Mouse (Mus musculus) megakaryocyte, embryonic 14.5 days (primary cell): ENCODE results near the gene Sptbn4. TPM values are rescaled to one million over a fixed set of nuclear protein-coding genes. Genes with fewer than 3 reads are reported as not detected.
A peak's percentile ranks its signal among the peaks of the same experiment; 100 is the strongest.

ENCODE experiments used
- H3K27me3 ChIP-seq: replicated peaks from 2 replicates; pipeline ENCODE3; 2012; ENCODE audit warnings: inconsistent platforms
- H3K36me3 ChIP-seq: replicated peaks from 2 replicates; pipeline ENCODE3; 2012; ENCODE audit warnings: low read length, inconsistent platforms, mixed read lengths
- H3K4me1 ChIP-seq: 2 replicates; pipeline ENCODE4 v1.6.1; 2012; ENCODE audit warnings: inconsistent platforms
- H3K4me3 ChIP-seq: replicated peaks from 2 replicates; pipeline ENCODE3; 2012; ENCODE audit warnings: moderate library complexity, mild to moderate bottlenecking, inconsistent platforms
- H3K9me3 ChIP-seq: 2 replicates; pipeline ENCODE4 v1.6.1; 2012; ENCODE audit warnings: inconsistent platforms
- FLI1 ChIP-seq: IDR thresholded peaks from 2 replicates; pipeline ENCODE4 v1.6.1; 2012; ENCODE audit warnings: low read length, inconsistent platforms, mixed read lengths
- GATA1 ChIP-seq: IDR thresholded peaks from 3 replicates; pipeline ENCODE4 v1.6.1; 2012; ENCODE audit warnings: mixed read lengths, low read length, inconsistent platforms, borderline replicate concordance
- polyA plus RNA-seq: library from polyadenylated mRNA; stranded (reverse); fragments of >175 nt; gene quantifications from 2 replicates; pipeline ENCODE4 v1.2.3, GENCODE M21; 2012; ENCODE audit warnings: low replicate concordance; ENCODE audit not compliant: insufficient read depth

Gene Sptbn4
- polyA plus RNA-seq, 1 experiment = 0.27 TPM

DNA sequence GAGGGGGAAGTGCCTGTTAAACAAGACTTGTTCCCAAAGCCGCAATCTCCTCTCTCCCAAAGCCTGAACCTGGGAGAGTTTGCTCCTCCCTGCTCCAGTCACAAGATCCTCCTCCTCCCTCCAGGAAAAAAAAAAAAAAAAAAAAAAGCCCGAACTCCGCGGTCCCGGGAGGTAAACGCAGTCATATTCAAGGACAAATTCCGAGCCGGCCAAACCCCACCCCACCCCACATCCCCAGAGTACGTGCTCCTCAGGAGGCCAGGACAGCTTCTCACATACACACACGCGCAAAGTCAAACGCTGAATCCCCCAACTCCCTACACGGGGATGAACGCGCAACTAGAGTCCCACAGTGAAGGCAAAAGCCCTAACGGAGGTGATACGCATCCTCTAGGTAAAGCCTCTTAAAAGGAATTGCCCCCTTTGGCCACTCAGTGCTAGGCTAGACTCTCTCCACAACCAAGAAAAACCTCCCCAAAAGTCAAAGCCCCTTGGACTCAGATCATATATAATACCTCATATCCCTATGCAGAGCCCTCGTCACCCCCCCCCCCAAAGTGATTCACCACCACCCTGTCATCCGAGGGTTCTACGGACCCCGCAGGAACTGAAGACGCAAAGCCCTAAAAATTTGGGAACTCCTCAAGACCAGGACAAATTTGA is 51.8 kb downstream of the Sptbn4 start:
- H3K27me3 ChIP-seq = peaks cover 87% of the 10 kb centered on the region
- peak overlapping the region; percentile 69 for H3K4me3 ChIP-seq
- H3K36me3 ChIP-seq = no peaks in the 10 kb centered on the region
- TF ChIP-seq GATA1 (no peak), FLI1 (no peak)
- peaks cover 22% of the 10 kb centered on the region for H3K4me1 ChIP-seq
- H3K9me3 ChIP-seq = 0 out of 2 replicates have a peak, but pooled peaks cover 4% of the 10 kb centered on the region

DNA sequence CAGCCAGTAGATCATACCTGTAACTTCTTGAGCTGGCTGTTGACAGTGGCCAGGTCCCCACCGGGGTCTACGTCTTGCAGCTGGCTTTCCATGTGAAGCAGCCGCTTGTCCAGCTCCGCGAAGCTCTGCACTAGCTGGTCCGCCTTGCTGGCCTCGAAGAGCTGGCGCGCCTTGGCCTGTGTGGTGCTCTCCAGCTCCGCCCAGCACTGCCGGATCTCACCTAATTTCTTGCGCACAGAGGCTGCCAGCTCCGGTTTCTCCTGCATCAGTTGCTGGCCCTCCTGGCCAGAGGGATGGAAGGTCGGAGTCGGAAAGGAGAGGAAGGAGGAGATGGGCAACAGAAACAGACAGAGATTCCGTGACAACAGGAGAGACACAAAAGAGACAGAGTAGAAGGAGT is 56.1 kb downstream of the Sptbn4 start:
- H3K4me1 ChIP-seq = peaks cover 16% of the 10 kb centered on the region
- H3K4me3 ChIP-seq = no peak overlapping the region
- H3K36me3 ChIP-seq = no peaks in the 10 kb centered on the region
- peaks cover 59% of the 10 kb centered on the region for H3K27me3 ChIP-seq
- TF ChIP-seq GATA1 (no peak), FLI1 (no peak)
- peaks cover 4% of the 10 kb centered on the region; the same call in 1 of the 2 replicates for H3K9me3 ChIP-seq

DNA sequence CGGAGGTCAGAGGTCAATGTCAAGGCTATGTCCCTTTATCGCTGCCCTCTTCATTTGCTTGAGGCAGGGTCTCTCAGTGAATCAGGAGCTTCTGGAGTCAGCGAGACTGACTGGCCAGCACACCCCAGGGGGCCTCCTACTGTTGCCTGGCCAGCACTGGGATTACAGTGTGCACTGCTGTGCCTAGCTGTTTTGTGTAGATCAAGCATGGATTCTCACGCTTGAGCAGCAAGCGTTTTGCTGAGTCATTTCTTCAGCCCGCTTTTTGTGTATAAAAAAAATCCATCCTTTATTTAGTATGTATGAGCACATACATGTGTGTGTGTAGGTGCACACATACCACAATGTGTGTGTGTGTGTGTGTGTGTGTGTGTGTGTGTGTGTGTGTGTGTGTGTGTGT is 58.3 kb downstream of the Sptbn4 start:
- Histone ChIP-seq H3K27me3 (peaks cover 41% of the 10 kb centered on the region), H3K36me3 (no peaks in the 10 kb centered on the region)
- TF ChIP-seq GATA1 = no peak
- no peak for TF ChIP-seq FLI1

DNA sequence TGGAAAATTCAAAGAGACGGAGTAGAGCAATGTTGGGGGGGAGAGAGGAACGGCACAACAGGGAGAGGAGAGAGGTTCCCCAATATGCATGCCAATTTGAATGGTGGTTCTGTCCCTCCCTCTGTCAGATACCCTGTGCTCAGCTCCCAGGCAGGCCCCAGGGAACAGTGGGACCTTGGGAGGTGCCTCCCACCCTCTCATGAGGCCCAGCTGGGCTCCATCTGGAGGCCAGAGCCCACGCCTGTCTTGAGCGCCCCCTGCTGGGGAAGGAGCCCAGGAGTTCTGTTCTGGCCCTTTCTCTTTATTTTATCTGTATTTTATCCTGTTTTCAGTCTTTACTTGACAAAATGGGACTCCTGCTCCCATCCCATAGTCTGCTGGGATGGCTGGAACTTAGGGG is 62.8 kb downstream of the Sptbn4 start:
- peaks cover 16% of the 10 kb centered on the region for H3K27me3 ChIP-seq
- no peaks in the 10 kb centered on the region for H3K36me3 ChIP-seq
- peaks cover 9% of the 10 kb centered on the region; the same call in 1 of the 2 replicates for H3K9me3 ChIP-seq
- H3K4me1 ChIP-seq = peaks cover 38% of the 10 kb centered on the region
- TF ChIP-seq GATA1 (no peak), FLI1 (no peak)
- no peak overlapping the region for H3K4me3 ChIP-seq

More for the DNA sequence above, 58.3 kb downstream of the Sptbn4 start:
- Histone ChIP-seq H3K4me1 (peaks cover 21% of the 10 kb centered on the region), H3K4me3 (no peak overlapping the region), H3K9me3 (peaks cover 4% of the 10 kb centered on the region; the same call in 1 of the 2 replicates)

DNA sequence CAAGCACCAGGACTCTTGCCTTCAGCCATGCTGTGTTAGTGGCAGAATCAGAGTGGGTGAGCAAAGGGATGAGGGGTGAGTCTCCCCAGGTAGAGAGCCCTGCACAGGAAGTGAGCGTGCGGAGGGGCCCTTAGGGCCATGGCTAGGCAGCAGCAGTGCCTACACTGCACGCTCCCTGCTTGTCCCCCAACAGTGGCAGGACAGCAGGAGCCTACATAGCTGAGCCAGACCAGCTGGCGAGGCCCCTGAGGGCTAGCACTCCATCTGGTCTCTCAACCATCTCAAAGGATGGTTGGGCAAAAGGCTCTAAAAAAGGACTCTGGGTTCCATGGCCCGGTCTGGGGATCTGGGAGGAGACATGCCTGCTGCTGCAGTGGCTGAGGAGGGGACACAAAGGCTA is 63.4 kb downstream of the Sptbn4 start:
- H3K9me3 ChIP-seq = peaks cover 9% of the 10 kb centered on the region; the same call in 1 of the 2 replicates
- no peak for TF ChIP-seq FLI1
- no peak for TF ChIP-seq GATA1
- peaks cover 21% of the 10 kb centered on the region for H3K27me3 ChIP-seq
- H3K36me3 ChIP-seq = no peaks in the 10 kb centered on the region
- H3K4me3 ChIP-seq = no peak overlapping the region
- H3K4me1 ChIP-seq = peaks cover 36% of the 10 kb centered on the region

DNA sequence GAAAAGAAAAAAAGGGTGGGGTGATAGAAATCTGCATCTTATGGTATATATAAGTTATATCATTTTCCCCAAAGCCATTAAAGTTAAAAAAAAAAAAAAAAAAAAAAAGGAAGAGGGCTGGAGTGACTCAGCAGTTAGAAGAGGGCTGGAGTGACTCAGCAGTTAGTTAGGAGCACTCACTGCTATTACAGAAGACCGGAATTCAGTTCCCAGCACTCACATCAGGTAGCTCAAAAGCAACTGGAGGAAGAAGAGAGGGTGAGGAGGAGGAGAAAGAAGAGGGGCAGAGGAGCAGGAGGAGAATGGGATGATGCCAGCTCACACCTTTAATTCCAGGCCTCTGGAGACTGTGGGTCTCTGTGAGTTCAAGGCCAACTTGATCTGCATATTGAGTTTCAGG is 64.3 kb downstream of the Sptbn4 start:
- TF ChIP-seq FLI1 (no peak), GATA1 (no peak)
- Histone ChIP-seq H3K36me3 (no peaks in the 10 kb centered on the region), H3K4me1 (peaks cover 35% of the 10 kb centered on the region), H3K9me3 (peaks cover 9% of the 10 kb centered on the region; the same call in 1 of the 2 replicates), H3K27me3 (peaks cover 28% of the 10 kb centered on the region), H3K4me3 (peak overlapping the region; percentile 18)

DNA sequence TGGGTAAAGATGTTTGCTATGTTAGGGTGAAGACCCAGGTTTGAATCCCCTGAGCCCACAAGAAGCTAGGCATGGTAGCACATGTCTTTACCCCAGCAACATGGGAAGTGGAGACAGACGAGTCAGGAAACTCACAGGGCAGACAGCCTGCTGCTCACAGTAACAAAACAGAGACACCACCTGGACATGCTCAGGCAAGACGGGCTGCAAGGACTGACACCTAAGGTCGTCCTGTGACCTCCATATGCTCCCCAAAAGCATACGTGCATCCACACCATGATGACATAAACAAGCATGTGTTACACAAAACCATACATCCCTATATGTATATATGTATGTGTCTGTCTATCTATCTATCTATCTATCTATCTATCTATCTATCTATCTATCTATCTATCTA is 65.9 kb downstream of the Sptbn4 start:
- TF ChIP-seq FLI1 = no peak
- no peak for TF ChIP-seq GATA1
- H3K4me3 ChIP-seq = no peak overlapping the region
- peaks cover 8% of the 10 kb centered on the region for H3K9me3 ChIP-seq
- peaks cover 33% of the 10 kb centered on the region for H3K27me3 ChIP-seq
- H3K4me1 ChIP-seq = peaks cover 31% of the 10 kb centered on the region
- H3K36me3 ChIP-seq = no peaks in the 10 kb centered on the region

DNA sequence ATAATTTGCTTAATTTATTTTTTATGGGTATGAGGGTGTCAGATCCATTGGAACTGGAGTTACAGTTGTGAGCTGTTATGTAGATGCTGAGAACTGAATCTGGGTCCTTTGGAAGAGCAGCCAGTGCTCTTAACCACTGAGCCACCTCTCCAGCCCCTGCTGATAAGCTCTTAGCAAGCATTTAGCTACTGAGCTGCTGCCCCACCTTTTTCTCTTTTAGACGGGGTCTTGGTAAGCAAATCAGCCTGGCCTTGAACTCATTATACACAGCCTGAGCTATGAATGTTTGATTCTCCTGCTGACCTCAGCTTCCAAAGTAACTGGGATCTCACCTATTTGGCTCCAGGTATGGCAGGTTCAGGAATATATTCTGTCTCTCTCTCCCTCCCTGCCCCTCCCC is 66.5 kb downstream of the Sptbn4 start:
- TF ChIP-seq FLI1 = no peak
- TF ChIP-seq GATA1 = no peak
- Histone ChIP-seq H3K27me3 (peaks cover 37% of the 10 kb centered on the region), H3K4me1 (peaks cover 31% of the 10 kb centered on the region), H3K4me3 (no peak overlapping the region), H3K9me3 (peaks cover 11% of the 10 kb centered on the region), H3K36me3 (no peaks in the 10 kb centered on the region)

DNA sequence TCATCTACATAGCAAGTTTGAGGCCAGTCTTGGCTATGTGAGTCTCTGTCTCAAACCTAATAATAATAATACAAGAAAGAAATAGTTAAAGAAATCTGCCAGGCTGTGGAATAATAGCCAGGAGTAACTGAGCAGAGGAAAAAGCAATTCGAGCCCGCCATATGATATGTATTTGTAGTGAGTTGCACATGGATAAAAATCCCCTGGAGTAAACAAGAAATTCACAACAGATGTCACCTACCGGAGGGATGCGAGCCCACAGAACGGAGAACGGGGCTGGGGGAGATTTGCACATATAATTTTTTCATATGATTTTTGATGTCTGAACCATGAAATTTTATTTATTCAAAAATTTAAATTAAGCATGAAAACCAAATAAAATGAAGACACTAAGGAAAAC is 67.7 kb downstream of the Sptbn4 start:
- TF ChIP-seq FLI1 (no peak), GATA1 (no peak)
- Histone ChIP-seq H3K4me3 (no peak overlapping the region), H3K4me1 (peaks cover 28% of the 10 kb centered on the region), H3K36me3 (no peaks in the 10 kb centered on the region), H3K9me3 (peaks cover 11% of the 10 kb centered on the region), H3K27me3 (peaks cover 44% of the 10 kb centered on the region)

DNA sequence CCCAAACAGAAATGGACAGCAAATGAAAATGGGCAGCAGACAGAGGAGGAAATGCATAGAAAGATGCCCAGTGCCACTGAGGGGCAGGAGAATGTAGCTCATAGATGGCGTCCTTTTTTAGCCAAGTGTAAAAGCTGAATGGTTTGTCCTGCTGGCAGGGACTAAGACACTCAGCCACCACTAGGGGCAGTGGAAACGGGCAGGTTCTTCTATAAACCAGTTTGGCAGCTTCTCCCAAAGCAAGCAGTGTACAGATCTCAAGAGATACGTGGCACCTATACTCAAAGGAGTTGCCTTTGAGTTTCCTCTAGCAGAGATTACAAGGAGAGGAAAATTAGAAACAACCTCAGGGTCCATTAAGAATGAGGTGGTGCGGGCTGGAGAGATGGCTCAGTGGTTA is 69.1 kb downstream of the Sptbn4 start:
- no peak overlapping the region for H3K4me3 ChIP-seq
- TF ChIP-seq GATA1 (no peak), FLI1 (no peak)
- H3K27me3 ChIP-seq = peaks cover 56% of the 10 kb centered on the region
- H3K36me3 ChIP-seq = no peaks in the 10 kb centered on the region
- H3K4me1 ChIP-seq = peaks cover 14% of the 10 kb centered on the region
- peaks cover 22% of the 10 kb centered on the region for H3K9me3 ChIP-seq

DNA sequence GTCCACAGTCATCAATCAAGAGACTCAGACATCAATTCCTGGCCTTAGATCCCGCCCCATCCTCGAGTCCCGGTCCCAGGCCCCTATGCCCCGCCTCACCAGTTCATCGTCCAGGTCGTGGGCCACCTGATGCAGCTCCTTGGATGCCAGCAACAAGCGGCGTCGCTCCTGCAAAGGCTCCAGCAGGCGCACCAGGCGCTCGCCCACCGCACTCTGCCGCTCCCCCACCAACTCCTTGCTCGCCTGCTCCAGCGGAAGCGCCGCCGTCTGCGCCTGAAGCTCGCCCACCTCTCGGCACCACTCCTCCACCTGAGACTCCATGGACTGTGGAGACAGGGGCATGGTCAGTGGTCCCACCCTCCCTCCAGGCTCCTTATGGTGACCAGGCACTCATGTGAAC is 72.2 kb downstream of the Sptbn4 start:
- H3K27me3 ChIP-seq = peaks cover 78% of the 10 kb centered on the region
- H3K36me3 ChIP-seq = no peaks in the 10 kb centered on the region
- peaks cover 23% of the 10 kb centered on the region for H3K9me3 ChIP-seq
- H3K4me1 ChIP-seq = peaks cover 13% of the 10 kb centered on the region
- no peak for TF ChIP-seq GATA1
- TF ChIP-seq FLI1 = no peak
- peak overlapping the region; percentile 46 for H3K4me3 ChIP-seq
